Mouse (Mus musculus) cerebellum, adult 2 months (tissue): ENCODE measurements at regions not wholly inside any gene's neighbourhood (a gene's known extent, or its start where the extent isn't known, plus 50 kb on each side); places are given as distances from the start of the nearest gene placed in this dataset.

Experiments used
- DNase-seq, 2 experiments: peaks; one replicate each; pipeline ENCODE4 v3.0.0; 2021
- H3K27ac ChIP-seq: fragments of 200-500 bp; 2 replicates; pipeline ENCODE4 v1.5.1; 2012; ENCODE audit warnings: low read length, control low read depth, inconsistent platforms; ENCODE audit not compliant: insufficient read depth
- H3K27me3 ChIP-seq: fragments of 200-500 bp; 2 replicates; pipeline ENCODE4 v1.6.1; 2012; ENCODE audit warnings: inconsistent platforms, mild to moderate bottlenecking, low read length, moderate library complexity; ENCODE audit not compliant: control insufficient read depth, insufficient read depth
- H3K4me1 ChIP-seq: fragments of 200-500 bp; 2 replicates; pipeline ENCODE4 v1.6.1; 2011; ENCODE audit warnings: low read length; ENCODE audit not compliant: control insufficient read depth, insufficient read depth
- H3K4me3 ChIP-seq: fragments of 200-500 bp; replicated peaks from 2 replicates; pipeline ENCODE3; 2011; ENCODE audit warnings: mild to moderate bottlenecking, low read depth, low read length, control low read depth; ENCODE audit not compliant: insufficient read depth
- CTCF ChIP-seq: fragments of 200-500 bp; IDR thresholded peaks from 2 replicates; pipeline ENCODE4 v1.5.1; 2011; ENCODE audit warnings: low read depth, mild to moderate bottlenecking, control low read depth, low read length, moderate library complexity, borderline replicate concordance; ENCODE audit not compliant: insufficient read depth
- POLR2A ChIP-seq: fragments of 200-500 bp; IDR thresholded peaks from 2 replicates; pipeline ENCODE4 v1.6.1; 2011; ENCODE audit warnings: low read length, control low read depth, borderline replicate concordance; ENCODE audit not compliant: insufficient read depth
- WGBS: fragments of 180-500 bp; shearing (Covaris S2); methylation state at CpG from one replicate; pipeline ENCODE4 v1.1.7; 2018; 5-methylcytosine and 5-hydroxymethylcytosine counted together

- Histone ChIP-seq H3K4me3 (no peak overlapping the region), H3K4me1 (no peaks in the 10 kb centered on the region), H3K27me3 (no peaks in the 10 kb centered on the region), H3K27ac (no peak overlapping the region)
- WGBS = 17% methylated on average over 7 of the region's 7 CpGs
- no peak for DNase-seq
- TF ChIP-seq CTCF = no peak
- no peak for TF ChIP-seq POLR2A
Observed at GRCm38 (mm10) chr10:17608220-17608619, 114.8 kb upstream of the Cited2 start.

GRCm38 (mm10) chr10:17610592-17610991 is 112.4 kb upstream of the Cited2 start:
- Histone ChIP-seq H3K27ac (no peak overlapping the region), H3K4me1 (no peaks in the 10 kb centered on the region), H3K27me3 (no peaks in the 10 kb centered on the region), H3K4me3 (no peak overlapping the region)
- no peak for DNase-seq
- 85% methylated on average over 7 of the region's 7 CpGs for WGBS
- TF ChIP-seq CTCF = no peak

GRCm38 (mm10) chr10:17613281-17613680 is 109.7 kb upstream of the Cited2 start:
- Histone ChIP-seq H3K27ac (no peak overlapping the region), H3K4me3 (no peak overlapping the region), H3K4me1 (no peaks in the 10 kb centered on the region), H3K27me3 (no peaks in the 10 kb centered on the region)
- no peak for DNase-seq
- no peak for TF ChIP-seq POLR2A
- no peak for TF ChIP-seq CTCF
- 91% methylated on average over 3 of the region's 3 CpGs for WGBS

- Histone ChIP-seq H3K27ac (no peak overlapping the region), H3K4me1 (no peaks in the 10 kb centered on the region), H3K27me3 (no peaks in the 10 kb centered on the region), H3K4me3 (no peak overlapping the region)
- 97% methylated on average over 1 of the region's 1 CpGs for WGBS
- no peak for DNase-seq
- TF ChIP-seq CTCF = no peak
- TF ChIP-seq POLR2A = no peak
Observed at GRCm38 (mm10) chr10:17618024-17618423, 105.0 kb upstream of the Cited2 start.

GRCm38 (mm10) chr10:17619617-17620016 is 103.4 kb upstream of the Cited2 start:
- WGBS = 81% methylated on average over 3 of the region's 3 CpGs
- Histone ChIP-seq H3K27me3 (no peaks in the 10 kb centered on the region), H3K4me3 (no peak overlapping the region), H3K27ac (no peak overlapping the region), H3K4me1 (no peaks in the 10 kb centered on the region)
- no peak for TF ChIP-seq POLR2A
- TF ChIP-seq CTCF = no peak
- DNase-seq = no peak

GRCm38 (mm10) chr10:17621703-17622385 is 101.2 kb upstream of the Cited2 start:
- 77% methylated on average over 5 of the region's 5 CpGs for WGBS
- Histone ChIP-seq H3K27me3 (no peaks in the 10 kb centered on the region), H3K4me3 (no peak overlapping the region), H3K4me1 (no peaks in the 10 kb centered on the region), H3K27ac (no peak overlapping the region)
- DNase-seq = no peak
- no peak for TF ChIP-seq POLR2A

- WGBS = 85% methylated on average over 1 of the region's 1 CpGs
- no peak for DNase-seq
- no peak overlapping the region for H3K27ac ChIP-seq
- no peak for TF ChIP-seq POLR2A
- TF ChIP-seq CTCF = no peak
- no peaks in the 10 kb centered on the region for H3K4me1 ChIP-seq
- H3K27me3 ChIP-seq = no peaks in the 10 kb centered on the region
- no peak overlapping the region for H3K4me3 ChIP-seq
Observed at GRCm38 (mm10) chr10:17622802-17623201, 100.2 kb upstream of the Cited2 start.

GRCm38 (mm10) chr10:17629709-17630108 is 93.3 kb upstream of the Cited2 start:
- H3K27ac ChIP-seq = no peak overlapping the region
- H3K4me1 ChIP-seq = no peaks in the 10 kb centered on the region
- DNase-seq = no peak
- H3K27me3 ChIP-seq = no peaks in the 10 kb centered on the region
- H3K4me3 ChIP-seq = no peak overlapping the region
- TF ChIP-seq CTCF (no peak), POLR2A (no peak)
- 56% methylated on average over 3 of the region's 3 CpGs for WGBS
